25 mouse cellular contexts compared by ENCODE assay signal in genomic region chr5:122293131-122293530, GRCm38 (mm10). TPM values are rescaled to one million over a fixed set of nuclear protein-coding genes. Genes with fewer than 3 reads are reported as not detected.
DNase-seq lines count a peak whose midpoint lies in the region; ATAC-seq and TF ChIP-seq lines count a peak whose summit lies in the region.
"Had no signal": no experiment of that assay in that cellular context is flagged by ENCODE, and none has a peak within 500 bp of the region (broad histone marks: within the 10 kb centered on the region; RNA-seq: fewer than 3 reads in every experiment).

No protein-coding gene starts in this region.

- H3K27me3 ChIP-seq in heart, embryonic 12.5 days (replicated peaks) = no peaks in the 10 kb centered on the region
- no peaks in the 10 kb centered on the region for H3K27me3 ChIP-seq in heart, postnatal 0 days (ENCODE audit: control insufficient read depth, insufficient read depth, low read length)
- no peaks in the 10 kb centered on the region for H3K27me3 ChIP-seq in thymus, adult 2 months (ENCODE audit: control insufficient read depth, insufficient read depth, low read length)
- H3K27me3 ChIP-seq: embryonic facial prominence, embryonic 13.5 days; forebrain, embryonic 15.5 days; kidney, embryonic 15.5 days; megakaryocyte, embryonic 14.5 days had no signal

- H3K4me3 ChIP-seq in heart, embryonic 12.5 days = no peak overlapping the region
- H3K4me3 ChIP-seq in heart, postnatal 0 days (ENCODE audit: low read depth, low read length) = no peak overlapping the region
- no peak overlapping the region for H3K4me3 ChIP-seq in thymus, adult 2 months (ENCODE audit: control insufficient read depth, insufficient read depth, low read length)
- H3K4me3 ChIP-seq: embryonic facial prominence, embryonic 13.5 days; forebrain, embryonic 10.5 days; forebrain, embryonic 15.5 days; kidney, embryonic 15.5 days; megakaryocyte, embryonic 14.5 days had no signal

- ATAC-seq in heart, embryonic 12.5 days (ENCODE audit: insufficient number of reproducible peaks, low FRiP score) = no peak
- 0 out of 2 replicates have a peak, but pooled peaks have one; percentile 37 for ATAC-seq in heart, postnatal 0 days (ENCODE audit: insufficient read depth, low read depth)
- ATAC-seq: CD4-positive, CD25-positive, alpha-beta regulatory T cell, adult 4 months; forebrain, embryonic 15.5 days; intestine, postnatal 0 days; lung, postnatal 0 days had no signal

- no peak for TF ChIP-seq CTCF in heart, postnatal 0 days (IDR thresholded peaks at IDR 0.05; ENCODE audit: low read depth)
- no peak for TF ChIP-seq CTCF in thymus, adult 2 months (IDR thresholded peaks at IDR 0.05; ENCODE audit: borderline replicate concordance, control insufficient read depth, extremely low read depth, insufficient read depth, low read length, poor library complexity)

- H3K4me1 ChIP-seq in heart, embryonic 12.5 days (replicated peaks) = peaks cover 59% of the 10 kb centered on the region
- H3K4me1 ChIP-seq in heart, postnatal 0 days (ENCODE audit: control insufficient read depth, insufficient read depth) = peaks cover 33% of the 10 kb centered on the region
- H3K4me1 ChIP-seq in thymus, adult 2 months (replicated peaks; ENCODE audit: control insufficient read depth, insufficient read depth, low read length) = peaks cover 58% of the 10 kb centered on the region

- H3K9ac ChIP-seq in heart, embryonic 12.5 days = no peak overlapping the region
- H3K9ac ChIP-seq in heart, postnatal 0 days (replicated peaks; ENCODE audit: low read depth, low read length) = no peak overlapping the region
- H3K9ac ChIP-seq: embryonic facial prominence, embryonic 13.5 days; forebrain, embryonic 15.5 days; kidney, embryonic 15.5 days had no signal

- no peak overlapping the region for H3K4me2 ChIP-seq in heart, embryonic 12.5 days
- H3K4me2 ChIP-seq in heart, postnatal 0 days (ENCODE audit: low read depth, low read length) = no peak overlapping the region
- H3K4me2 ChIP-seq: embryonic facial prominence, embryonic 13.5 days; forebrain, embryonic 15.5 days; hindbrain, embryonic 14.5 days; kidney, embryonic 15.5 days; liver, embryonic 11.5 days had no signal

- TF ChIP-seq POLR2A in thymus, adult 2 months (IDR thresholded peaks at IDR 0.05; ENCODE audit: control insufficient read depth, extremely low read depth, insufficient read depth, low read length, poor library complexity) = no peak

- WGBS in heart, embryonic 12.5 days = 63% methylated on average over 6 of the region's 6 CpGs
- WGBS in heart, postnatal 0 days = 53% methylated on average over 6 of the region's 6 CpGs
- WGBS in thymus, adult 2 months = 95% methylated on average over 6 of the region's 6 CpGs

- no peak for TF ChIP-seq EP300 in heart, postnatal 0 days (IDR thresholded peaks at IDR 0.05; ENCODE audit: low read depth)

- 0 out of 2 replicates have a peak, but pooled peaks cover 2% of the 10 kb centered on the region for H3K9me3 ChIP-seq in heart, embryonic 12.5 days (replicated peaks)
- H3K9me3 ChIP-seq in heart, postnatal 0 days (replicated peaks; ENCODE audit: control insufficient read depth, low read length) = no peaks in the 10 kb centered on the region
- H3K9me3 ChIP-seq: embryonic facial prominence, embryonic 13.5 days; forebrain, embryonic 15.5 days; kidney, embryonic 15.5 days; megakaryocyte, embryonic 14.5 days had no signal

- no peak for DNase-seq in heart, adult 9 months (ENCODE audit: low spot score in 2 of 2)
- DNase-seq in heart, postnatal 0 days (ENCODE audit: low spot score) = no peak
- no peak for DNase-seq in heart, adult 8-10 months (ENCODE audit: low spot score)
- no peak for DNase-seq in thymus, adult 2 months
- DNase-seq in thymus, postnatal 4 days = no peak
- DNase-seq in c-Kit-positive CD71-positive TER-119-positive erythroid progenitor cells, embryonic 14.5 days (ENCODE audit: low spot score) = no peak
- DNase-seq: adrenal gland, postnatal 25 days; cerebellum, adult 18-20 months; cerebellum, postnatal 10 days; gastrocnemius, postnatal 36 days; kidney, postnatal 25 days; lung, adult 18-20 months; lung, postnatal 4 days; midbrain, embryonic 14.5 days had no signal

- H3K27ac ChIP-seq in heart, embryonic 12.5 days (ENCODE audit: poor library complexity, severe bottlenecking) = peak overlapping the region; percentile 33; the same call in 1 of the 2 replicates
- H3K27ac ChIP-seq in heart, postnatal 0 days (ENCODE audit: low read depth) = peak overlapping the region; percentile 75
- H3K27ac ChIP-seq in thymus, adult 2 months (ENCODE audit: control insufficient read depth, insufficient read depth, low read length) = peak overlapping the region; percentile 72; the same call in 1 of the 2 replicates
- H3K27ac ChIP-seq: embryonic facial prominence, embryonic 13.5 days; forebrain, embryonic 10.5 days; kidney, embryonic 15.5 days had no signal

- H3K36me3 ChIP-seq in heart, embryonic 12.5 days = peaks cover 10% of the 10 kb centered on the region; the same call in 1 of the 2 replicates
- H3K36me3 ChIP-seq in heart, postnatal 0 days (replicated peaks; ENCODE audit: control insufficient read depth, insufficient read depth, low read length) = no peaks in the 10 kb centered on the region
- H3K36me3 ChIP-seq in thymus, adult 2 months (ENCODE audit: control insufficient read depth, insufficient read depth, low read length) = no peaks in the 10 kb centered on the region; the same call in 1 of the 2 replicates

RNA-seq across cellular contexts. Expression of gene Pptc7, which starts 9.0 kb away (rescaled TPM):
- 13.4 and 14.3 TPM in 2 replicates for polyA plus RNA-seq in heart, embryonic 12.5 days (2016; fragmentation: Nextera tagmentation; extraction: Ambion mirVana)
- total RNA-seq in heart, postnatal 0 days (2014; rRNA removed; ENCODE audit: low replicate concordance) = 33.9 and 40.3 TPM in 2 replicates
- 16.8 and 20.5 TPM in 2 replicates for polyA plus RNA-seq in heart, postnatal 0 days (2015; fragmentation: Nextera tagmentation; extraction: Ambion mirVana)
- 100 to 1,000 TPM; 103 to 141 (median 121) TPM for total RNA-seq in heart, adult 8-10 months (2022)
- polyA plus RNA-seq in thymus, adult 2 months (2012; rRNA removed) = 72.4 and 78.8 TPM in 2 replicates

RNA-seq across cellular contexts. Expression of gene Tctn1, which starts 28.9 kb away (rescaled TPM):
- polyA plus RNA-seq in heart, embryonic 12.5 days (2016; fragmentation: Nextera tagmentation; extraction: Ambion mirVana) = 2.7 and 3.2 TPM in 2 replicates
- total RNA-seq in heart, postnatal 0 days (2014; rRNA removed; ENCODE audit: low replicate concordance) = 5.7 and 21.6 TPM in 2 replicates
- 2.3 TPM in 2 replicates for polyA plus RNA-seq in heart, postnatal 0 days (2015; fragmentation: Nextera tagmentation; extraction: Ambion mirVana)
- 1 to 10 TPM; 3.5 to 5.1 (median 3.8) TPM for total RNA-seq in heart, adult 8-10 months (2022)
- polyA plus RNA-seq in thymus, adult 2 months (2012; rRNA removed) = 41.4 and 45.0 TPM in 2 replicates

Comparison
In these comparisons a context has a peak if more than half of its experiments do, and no peak if none do; other contexts are left out.
1. RNA of gene Tctn1, which starts 28.9 kb away (polyA plus RNA-seq): 41.4 to 45.0 TPM in thymus, adult 2 months; 2.7 to 3.2 TPM in heart, embryonic 12.5 days and 2.3 TPM in heart, postnatal 0 days; every median in the first group is over 10 times any median in the second.
2. Peak in every context shown above with its lines, with median percentiles within 50 percentile points of each other: H3K27ac ChIP-seq.